Mouse (Mus musculus) right cerebral cortex, adult 2 months (tissue): ENCODE measurements around the gene Blnk.
A peak's percentile ranks its signal among the peaks of the same experiment; 100 is the strongest.

ENCODE experiments used
- DNase-seq, 2 experiments: peaks; one replicate each; pipeline ENCODE4 v3.0.0; 2021 to 2022; ENCODE audit warnings: low spot score in 2 of 2

The Blnk gene

DNA sequence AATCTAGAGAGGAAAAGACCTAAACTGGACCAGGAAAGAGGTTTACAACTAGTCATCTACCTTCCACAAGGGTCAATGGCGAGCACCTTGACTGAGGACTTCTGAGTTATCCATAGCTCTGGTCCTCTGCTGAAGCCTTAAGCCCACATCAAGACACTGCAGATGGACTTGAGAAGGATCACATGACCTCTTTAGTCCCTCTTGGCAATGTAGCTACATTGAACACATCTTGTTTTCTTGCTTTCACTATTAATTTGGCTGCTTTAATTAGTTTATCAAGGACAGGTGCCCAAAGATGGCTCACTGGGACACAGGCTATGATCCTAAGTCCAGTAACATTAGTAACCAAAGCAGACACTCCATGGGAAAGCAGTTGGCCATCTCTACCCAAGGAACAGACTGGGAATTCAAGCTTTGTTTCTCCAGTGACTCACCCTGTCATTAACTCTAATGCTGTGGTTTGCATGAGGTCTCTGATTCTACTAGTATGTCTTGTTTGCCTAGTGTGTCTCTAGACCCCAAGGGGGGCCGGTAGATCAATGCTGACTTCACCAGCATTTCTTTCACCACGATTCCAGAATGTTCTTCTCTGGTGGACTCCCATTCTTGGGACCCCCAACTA lies 9.5 kb upstream of the Blnk start:
- no peak for DNase-seq

DNA sequence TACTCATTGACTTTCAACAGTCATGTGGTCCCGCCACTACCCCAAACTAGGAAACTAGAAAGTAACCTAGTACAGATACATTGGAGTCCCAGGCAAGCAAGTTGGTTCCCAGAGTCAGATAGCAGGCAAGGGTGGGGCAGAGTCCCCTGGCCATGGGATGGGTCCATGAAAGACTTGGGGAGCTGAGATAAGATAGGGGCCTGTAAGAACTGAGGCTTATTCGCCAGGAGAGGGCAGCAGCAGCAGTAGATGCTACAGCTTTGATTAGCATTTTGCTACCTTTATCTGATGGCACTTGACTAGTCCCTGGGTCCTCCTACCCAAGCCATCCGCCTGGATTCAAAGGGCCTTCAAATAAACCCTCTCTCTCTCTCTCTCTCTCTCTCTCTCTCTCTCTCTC lies 5.2 kb upstream of the Blnk start:
- no peak for DNase-seq

DNA sequence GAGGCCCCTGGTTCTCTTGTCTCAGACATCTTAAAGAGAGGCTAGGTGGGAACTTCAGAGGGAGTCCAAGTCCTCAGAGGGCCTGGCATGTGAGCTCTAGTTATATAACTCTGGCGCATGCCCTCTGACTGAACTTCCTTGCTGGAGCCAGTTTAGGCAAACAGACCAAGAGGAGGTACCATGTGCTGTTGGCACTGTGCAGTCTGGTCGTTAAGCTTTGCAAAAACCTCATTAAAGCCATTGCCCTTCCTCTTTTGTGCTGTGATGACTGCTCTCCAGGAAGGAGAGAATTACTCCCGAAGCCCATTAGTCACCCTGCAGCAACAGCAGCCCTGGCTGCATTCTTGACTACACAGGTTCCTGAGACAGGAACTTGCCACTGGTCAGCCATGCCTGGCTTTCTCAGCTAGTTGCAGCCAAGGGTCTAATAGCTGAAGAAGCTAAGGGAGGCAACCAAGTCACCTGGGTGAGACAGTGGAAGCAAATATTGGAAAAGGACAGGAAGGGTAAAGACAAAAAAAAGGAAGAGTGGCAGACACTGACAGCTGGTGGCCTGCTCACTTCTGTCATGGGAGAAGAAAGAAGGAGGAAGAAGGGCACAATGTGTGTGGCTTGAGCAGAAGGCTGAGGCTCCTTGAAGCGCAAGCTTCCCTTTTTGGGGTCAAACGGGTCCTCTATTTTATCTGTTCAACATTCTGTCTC lies 4.3 kb upstream of the Blnk start:
- DNase-seq, result no peak

DNA sequence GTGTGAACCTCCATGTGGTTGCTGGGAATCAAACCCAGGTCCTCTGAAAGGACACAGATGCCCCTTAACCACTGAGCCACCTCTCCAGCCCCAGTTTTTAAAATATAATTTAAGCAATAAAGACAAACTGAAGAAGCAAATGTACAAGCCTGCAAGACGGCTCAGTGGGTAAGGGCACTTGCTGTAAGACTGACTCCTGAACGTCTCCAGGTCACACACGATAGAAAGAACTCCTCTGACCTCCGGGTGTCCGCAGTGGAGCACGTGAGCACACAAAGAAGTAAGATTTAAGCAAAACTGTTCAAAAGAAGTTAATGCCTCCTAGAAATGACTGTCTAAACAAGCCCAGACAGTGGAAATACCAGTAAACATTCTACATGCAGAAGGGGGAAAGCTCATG lies 2.4 kb upstream of the Blnk start:
- no peak for DNase-seq

DNA sequence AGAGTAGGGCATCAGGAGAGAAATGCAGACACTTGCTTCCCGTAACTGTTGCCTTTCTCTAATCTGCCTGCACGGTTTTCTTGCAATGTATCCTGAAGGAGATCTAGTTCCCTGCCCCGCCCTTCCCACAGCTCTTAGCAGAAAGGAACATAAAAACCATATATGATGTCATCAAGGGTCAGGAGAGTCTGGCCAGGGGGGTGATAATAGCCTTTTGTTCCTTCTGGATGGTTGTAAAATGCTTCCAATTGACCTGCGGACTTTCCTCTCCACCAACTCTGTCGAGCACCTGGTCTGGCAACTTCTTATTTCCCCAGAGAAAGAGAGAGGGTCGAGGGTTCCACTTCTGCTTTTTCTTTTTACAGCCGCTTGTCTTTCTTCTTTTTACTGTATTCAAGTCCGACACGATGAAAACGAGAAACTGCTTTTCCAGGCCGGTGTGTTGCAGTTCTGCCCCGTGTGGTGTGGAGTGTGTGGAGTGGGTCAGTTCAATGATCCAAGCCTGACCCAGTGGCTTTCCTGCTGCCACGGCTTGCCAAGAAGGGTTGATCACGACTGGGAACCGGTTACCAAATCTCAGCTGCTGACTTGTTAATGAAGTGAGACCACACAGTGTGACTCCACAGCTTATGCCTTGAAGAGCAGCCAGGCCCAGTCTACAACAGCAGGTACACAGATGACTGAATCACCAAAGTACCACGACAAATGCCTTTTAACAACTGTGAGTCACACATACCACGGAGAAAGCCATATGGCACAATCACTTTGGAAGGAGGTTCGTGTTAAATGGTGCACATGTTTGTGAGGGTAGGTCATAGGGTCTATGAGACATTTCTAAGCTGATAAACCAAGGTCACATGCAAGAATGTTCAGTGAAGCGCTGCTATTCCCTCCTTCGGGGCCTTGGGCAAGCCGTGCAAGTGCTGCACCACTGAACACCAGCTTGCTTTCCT lies 1.4 kb upstream of the Blnk start:
- DNase-seq, result peak in 1 of 2 experiments; percentile 54

DNA sequence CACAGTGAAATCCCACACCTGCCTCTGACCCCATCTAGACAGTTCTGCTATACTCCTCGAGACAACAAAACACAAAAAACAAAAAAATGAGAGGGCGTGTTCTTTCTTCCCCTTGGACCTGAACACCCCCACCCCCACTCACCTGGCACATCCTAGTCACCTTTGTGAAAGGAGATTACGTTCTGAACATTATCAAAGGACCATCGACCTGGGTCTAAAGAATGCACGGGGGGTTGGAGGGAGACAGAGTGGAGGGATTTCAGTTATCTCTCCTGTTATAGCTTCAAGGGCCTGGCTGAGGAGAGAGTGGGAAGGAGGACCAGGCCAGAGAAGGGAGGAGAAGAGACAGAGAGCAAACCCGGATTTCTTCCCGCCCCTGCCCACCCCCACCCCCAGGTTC lies 576 bp upstream of the Blnk start:
- no peak for DNase-seq

DNA sequence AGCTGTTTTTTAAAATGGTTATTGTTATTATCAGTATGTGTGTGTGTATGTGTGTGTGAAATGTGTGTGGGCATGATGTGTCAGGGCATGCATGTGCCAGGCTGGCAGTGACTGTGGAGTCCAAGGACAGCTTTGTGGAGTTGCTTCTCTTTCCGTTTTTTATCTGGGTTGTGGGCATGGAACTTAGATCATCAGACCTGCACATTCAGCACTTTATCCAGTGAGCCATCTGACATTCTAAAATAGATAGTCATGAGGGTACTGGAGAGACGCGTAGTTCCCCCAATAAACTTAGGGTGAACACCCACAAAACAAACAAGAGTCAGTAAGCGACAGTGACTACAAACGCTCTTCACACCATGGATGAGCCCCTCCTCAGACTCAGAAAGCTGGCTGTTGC lies 979 bp downstream of the Blnk start:
- no peak for DNase-seq

DNA sequence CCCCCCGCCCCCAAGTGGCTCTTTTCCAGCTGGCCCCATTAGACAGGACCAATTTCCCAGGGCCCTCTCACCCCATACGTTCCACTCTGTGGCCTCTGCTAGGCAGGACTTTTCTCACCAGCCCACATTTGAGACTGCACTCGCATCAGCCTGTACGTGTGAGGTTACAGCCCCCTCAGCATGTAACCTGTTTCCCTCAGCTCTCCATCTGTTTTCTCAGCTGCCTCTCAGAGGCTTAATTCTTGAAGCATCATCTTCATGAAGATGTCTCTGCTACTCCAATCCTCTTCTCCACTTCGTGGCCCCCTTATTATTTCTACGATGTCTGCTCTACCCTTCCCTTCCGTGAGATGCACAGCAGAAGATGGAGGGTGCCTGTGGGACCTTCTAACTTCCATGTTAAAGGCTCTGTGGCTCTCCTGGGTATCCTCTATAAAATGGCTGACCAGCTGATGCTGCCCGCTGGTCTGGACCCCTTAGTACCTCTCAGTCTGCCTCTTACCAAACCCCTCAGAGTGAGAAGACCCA lies 1.8 kb downstream of the Blnk start:
- no peak for DNase-seq

DNA sequence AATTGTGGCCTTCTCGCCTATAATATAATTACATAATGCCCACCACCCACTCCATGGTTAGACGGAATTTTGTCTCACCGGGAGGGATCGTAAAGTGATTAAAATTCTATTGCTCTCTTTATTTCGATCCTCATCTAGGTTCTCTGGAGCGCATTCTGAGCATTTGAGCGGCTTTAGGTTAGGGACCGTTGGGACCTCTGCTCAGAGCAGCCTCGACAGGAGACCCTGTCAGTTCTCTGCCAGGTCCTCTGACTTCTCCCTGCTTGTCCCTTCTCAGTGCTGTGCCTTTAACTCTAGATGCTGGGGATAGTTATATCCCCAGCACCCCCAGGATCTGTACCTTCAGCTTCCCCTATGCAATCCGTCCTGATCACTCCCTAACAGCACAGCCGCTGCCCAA lies 2.2 kb downstream of the Blnk start:
- DNase-seq, result no peak

DNA sequence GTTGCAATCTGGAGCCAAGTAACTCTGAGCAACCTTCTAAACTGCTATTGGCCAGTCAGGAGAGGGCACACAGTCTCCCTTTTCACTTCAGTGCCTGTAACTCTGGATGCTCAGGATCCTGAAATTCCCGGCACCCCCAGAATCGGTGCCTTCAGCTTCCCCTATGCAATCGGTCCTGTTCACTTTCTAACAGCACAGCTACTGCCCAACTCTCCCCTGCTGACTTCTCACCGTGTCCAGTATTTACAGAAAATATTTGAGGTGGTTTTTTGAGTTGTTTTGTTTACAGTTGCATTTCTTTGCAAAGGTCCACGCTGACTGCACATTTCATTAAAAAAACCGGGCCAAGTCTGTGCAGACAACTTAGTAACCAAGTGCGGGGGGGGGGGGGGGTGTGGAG lies 2.7 kb downstream of the Blnk start:
- no peak for DNase-seq

DNA sequence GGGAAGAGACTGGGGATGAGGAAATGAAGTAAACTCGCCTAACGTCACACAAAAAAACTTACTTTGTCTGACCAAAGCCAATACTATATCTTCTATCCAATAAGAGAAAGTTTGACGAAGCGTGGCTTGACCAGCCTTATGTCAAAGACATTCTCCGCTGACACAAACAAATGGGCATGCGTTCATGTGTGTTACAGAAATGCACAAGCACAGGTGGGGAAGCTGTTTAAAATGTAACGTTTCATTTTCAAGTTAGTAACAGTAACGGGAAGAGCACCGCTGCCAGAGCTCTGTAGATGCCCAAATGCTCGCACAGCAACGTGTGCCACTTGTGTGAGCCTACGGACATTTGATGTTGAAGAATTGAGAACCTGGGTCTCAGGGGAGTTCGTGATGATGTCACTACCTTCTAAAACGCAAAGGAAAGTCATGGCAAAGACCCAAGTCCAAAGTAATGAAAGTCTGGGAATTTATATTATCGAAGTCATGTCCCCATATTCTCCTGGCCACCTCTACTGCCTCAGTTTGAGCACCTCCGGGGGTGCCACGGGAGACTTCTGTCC lies 3.5 kb downstream of the Blnk start:
- no peak for DNase-seq

DNA sequence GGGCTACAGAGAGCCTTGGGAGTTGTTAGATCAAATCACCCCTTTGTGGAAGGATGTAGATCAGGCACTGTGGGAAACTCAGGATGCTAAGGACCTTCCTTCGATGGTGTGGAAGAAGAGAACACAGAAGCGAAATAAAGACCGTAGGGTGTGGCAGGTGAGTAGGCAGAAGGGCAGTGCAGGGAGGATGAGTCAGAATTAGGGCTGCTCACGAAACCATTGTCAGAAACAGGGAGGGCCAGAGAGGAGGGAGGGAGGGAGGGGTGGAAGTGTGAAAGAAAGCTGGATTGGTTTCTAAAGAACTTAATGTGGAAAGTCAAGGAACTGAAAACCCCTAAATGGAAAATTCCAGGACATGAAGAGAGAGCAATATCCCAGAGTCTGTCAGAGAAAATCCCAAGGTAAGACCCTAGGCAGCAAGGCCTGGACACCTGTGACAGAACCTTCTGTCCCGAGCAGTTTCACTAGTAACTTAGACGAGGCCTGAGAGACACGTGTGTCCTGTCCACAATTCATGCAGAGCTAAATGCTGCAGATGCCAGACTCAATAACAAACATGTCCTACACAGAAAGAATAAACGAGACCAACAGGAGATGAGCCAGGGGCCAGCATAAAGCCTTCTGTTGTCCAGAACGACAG lies 4.3 kb downstream of the Blnk start:
- no peak for DNase-seq

DNA sequence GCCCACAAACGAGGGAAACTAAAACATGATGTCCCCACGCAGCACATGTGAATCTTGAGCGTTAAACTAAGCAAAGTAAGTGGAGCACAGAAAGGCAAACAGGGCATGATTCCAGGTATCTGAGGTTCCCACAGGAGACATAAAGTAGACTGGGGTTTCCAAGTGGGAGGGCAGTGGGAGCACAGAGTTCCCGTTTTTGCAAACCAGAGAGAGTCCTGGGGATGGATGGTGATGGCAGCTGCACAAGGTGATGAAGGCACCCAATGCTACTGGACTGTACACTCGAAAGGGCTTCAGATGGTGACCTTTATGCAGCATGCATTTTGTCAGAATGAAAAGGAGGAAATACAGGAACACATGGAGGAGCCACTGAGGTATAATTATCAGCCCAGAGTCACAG lies 5.5 kb downstream of the Blnk start:
- no peak for DNase-seq

DNA sequence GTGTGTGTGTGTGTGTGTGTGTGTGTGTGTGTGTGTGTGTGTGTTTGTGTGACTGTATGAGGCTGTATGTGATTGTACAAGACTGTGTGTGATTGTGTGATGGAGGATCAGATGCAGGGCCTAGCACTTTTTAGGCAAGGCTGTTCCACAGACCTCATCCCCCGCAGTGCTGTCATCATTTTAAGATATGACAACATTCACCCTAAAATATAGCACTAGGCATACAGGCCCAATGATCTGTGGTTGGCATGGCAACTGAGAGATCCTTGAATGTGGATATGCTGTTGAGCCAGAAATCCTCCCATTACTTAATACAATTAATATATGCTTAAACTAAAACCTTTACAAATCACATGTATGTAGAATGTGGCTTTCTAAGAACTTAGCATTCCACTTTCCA lies 9.8 kb downstream of the Blnk start:
- DNase-seq, result no peak

DNA sequence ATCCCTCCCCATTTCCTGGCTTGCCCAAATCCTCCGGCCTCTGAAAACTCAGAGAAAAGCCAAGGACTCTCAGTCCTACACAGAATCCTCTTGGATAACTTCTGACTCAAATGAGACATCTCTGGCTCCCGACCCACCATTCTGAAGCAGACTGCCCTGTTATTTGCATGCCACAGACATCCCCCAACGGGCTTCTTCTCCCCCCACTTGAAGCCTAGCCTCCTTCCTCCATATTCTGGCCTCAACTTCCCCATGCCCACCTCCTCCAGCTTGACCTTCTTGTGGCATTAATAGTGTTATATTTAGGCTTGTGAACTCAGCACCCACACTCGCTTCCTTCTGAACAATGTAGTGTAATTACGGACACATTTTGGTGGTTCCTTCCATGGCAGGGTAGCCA lies 13.7 kb downstream of the Blnk start:
- DNase-seq, result no peak

DNA sequence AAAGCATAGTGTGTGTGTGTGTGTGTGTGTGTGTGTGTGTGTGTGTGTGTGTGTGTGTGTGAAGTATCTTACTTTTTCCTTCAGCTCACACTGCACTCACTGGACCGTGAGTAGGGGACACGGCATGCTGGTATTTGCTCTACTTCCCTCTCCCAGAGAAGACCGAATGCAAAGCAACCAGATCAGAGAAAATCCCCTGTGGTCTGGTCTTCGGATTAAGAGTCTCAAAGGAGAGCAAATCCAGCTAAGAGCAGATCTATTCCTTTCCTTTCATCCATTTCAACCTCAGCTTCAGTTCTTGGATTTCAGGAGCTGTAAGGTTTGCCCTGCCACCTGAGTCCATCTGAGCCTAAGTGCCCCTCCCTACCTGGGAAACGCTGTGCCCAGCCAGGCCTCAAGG lies 16.3 kb downstream of the Blnk start:
- DNase-seq, result no peak

DNA sequence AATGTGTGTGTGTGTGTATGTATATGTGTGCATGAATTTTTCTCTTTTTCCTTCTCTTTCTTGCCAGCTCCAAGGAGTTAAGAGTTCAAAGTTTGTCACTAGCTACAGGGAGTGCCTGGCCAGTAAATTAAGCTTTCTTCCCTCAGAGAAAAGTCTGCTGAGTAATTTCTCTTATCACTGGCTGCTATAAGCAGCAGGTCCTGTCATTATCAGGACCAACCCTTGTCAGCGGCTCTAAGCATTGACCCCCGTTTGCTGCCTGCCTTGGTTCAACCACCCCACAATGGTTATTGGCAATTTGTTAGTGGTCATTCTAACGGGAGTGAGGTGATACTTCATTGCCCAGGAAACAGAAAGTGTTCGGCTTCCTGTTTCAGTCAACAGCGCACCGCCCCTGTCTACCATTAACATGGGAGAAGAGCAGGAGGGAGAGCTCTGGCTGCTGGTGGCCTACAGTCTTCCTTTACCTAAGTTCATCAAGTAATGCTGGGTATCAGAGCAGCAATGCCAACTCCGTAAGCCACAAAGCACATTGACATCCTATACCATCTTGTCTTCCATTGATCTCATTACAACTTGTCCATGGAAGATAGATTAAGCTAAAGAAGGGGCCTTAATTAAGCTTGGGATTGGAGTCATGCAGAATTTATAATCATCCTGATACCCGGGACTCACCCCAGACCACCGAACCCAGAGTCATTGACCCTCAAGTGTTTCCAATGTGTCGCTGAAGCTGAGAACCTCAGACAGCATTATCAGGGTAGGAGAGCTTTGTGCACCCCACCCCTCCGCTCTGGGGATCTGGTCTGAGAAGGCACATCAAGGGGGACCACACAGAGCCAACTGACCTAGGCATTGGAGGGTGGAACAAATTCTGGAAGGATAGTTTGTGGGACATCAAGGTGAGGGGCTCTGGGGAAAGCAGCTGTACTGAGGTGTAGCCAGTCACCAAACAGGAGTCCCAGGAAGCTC lies 17.1 kb downstream of the Blnk start:
- DNase-seq, result no peak

DNA sequence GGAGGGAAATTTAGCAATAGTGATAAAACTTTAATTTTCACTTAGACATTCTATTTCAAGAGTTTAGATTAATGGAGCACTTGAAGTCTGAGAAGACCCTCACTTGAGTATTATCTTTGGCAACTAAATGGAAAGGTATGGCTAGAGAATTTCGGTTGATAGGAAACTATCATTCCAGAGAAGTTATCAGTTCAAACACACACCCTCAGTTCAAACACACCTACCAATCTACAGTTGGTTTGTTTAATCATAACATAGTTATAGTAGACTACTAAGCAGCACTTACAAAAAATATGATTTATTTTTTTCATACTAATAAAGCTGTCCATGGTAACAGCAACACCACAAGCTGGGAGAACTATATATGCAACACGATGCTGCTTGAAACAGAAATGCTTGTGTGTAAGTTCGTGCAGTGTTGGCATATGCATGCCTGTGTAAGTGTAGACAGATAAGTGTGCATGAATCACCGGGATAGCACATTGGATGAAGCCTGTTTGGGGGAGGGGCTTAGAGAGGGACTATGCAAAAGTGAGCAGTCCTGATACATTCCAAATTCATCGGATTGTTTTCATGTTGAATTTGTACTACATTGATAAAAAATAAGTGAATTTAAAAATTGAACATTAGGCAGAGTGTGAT lies 22.9 kb downstream of the Blnk start:
- DNase-seq, result no peak

DNA sequence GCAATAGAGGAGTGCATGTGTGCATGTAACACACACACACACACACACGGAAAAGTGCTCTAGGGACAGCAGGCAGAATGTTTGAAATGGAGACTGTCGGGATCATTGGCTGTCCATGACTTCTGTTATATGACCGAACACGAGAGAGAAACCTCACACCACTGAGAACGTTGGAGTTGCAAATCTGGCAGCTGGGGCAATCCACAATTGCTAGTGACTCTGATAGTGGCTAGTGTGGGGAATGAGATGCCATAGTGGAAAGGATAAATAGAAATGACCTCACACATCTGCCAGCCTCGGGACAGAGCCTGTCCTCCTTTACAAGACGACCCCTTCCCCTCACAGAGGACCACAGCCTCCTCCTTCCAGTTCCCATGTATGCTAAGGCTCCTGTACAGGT lies 23.6 kb downstream of the Blnk start:
- DNase-seq, result no peak

DNA sequence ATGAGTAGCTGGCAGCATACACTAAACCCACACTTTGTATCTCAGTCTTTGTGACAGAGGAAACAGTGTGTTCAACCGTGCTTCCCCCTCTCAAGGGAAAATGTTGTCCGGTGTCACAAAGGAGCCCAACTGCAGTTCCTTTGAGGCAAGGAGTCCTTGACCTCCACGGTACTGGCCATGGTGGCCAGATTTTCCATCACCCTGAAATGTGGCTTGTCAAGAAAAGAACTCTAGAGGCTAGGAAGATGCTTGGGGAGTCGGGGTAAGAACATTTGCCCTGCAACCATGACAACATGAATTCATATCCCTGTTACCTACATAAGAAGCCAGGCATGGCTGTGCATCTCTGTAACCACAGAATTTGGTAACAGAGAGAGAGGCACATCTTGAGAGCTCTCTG lies 24.0 kb downstream of the Blnk start:
- no peak for DNase-seq
